Mouse (Mus musculus) embryonic facial prominence, embryonic 13.5 days (tissue): ENCODE data around the gene Ccdc74a. TPM values are rescaled to one million over a fixed set of nuclear protein-coding genes. Genes with fewer than 3 reads are reported as not detected.

ENCODE experiments used
- ATAC-seq: fragments of 200-750 bp; cut with Nextera tagmentation; 2 replicates; pipeline ENCODE4 v1.8.0; 2017; ENCODE audit warnings: low read depth; ENCODE audit not compliant: insufficient number of reproducible peaks, insufficient read depth, low FRiP score, low TSS enrichment
- H3K27ac ChIP-seq: fragments of 300-500 bp; sonication (generic); 2 replicates; pipeline ENCODE4 v1.5.1; 2015; ENCODE audit warnings: moderate library complexity, mild to moderate bottlenecking, inconsistent platforms
- H3K27me3 ChIP-seq: fragments of 300-500 bp; sonication (generic); 2 replicates; pipeline ENCODE4 v1.6.1; 2015; ENCODE audit warnings: mild to moderate bottlenecking, inconsistent platforms
- H3K36me3 ChIP-seq: fragments of 300-500 bp; sonication (generic); 2 replicates; pipeline ENCODE4 v1.6.1; 2015; ENCODE audit warnings: mild to moderate bottlenecking, inconsistent platforms
- H3K4me1 ChIP-seq: fragments of 300-500 bp; sonication (generic); 2 replicates; pipeline ENCODE4 v1.6.1; 2015; ENCODE audit warnings: inconsistent platforms
- H3K4me2 ChIP-seq: fragments of 300-500 bp; sonication (generic); 2 replicates; pipeline ENCODE4 v1.6.1; 2015; ENCODE audit warnings: moderate library complexity, mild to moderate bottlenecking, inconsistent platforms
- H3K4me3 ChIP-seq: fragments of 300-500 bp; sonication (generic); 2 replicates; pipeline ENCODE4 v1.5.1; 2015; ENCODE audit warnings: mild to moderate bottlenecking, inconsistent platforms
- H3K9ac ChIP-seq: fragments of 300-500 bp; sonication (generic); 2 replicates; pipeline ENCODE4 v1.6.1; 2015; ENCODE audit warnings: mild to moderate bottlenecking, inconsistent platforms
- H3K9me3 ChIP-seq: fragments of 300-500 bp; sonication (generic); 2 replicates; pipeline ENCODE4 v1.6.1; 2016; ENCODE audit warnings: inconsistent platforms
- whole genome bisulfite sequencing: fragments of 180-500 bp; shearing (Covaris S2); methylation state at CpG from one replicate; pipeline ENCODE4 v1.1.7; 2015; ENCODE audit warnings: mixed read lengths; 5-methylcytosine and 5-hydroxymethylcytosine counted together
- polyA plus RNA-seq: library from polyadenylated mRNA; unstranded; fragments of >200 nt; fragmentation: Nextera tagmentation; extraction: Ambion mirVana; gene quantifications from 2 replicates; pipeline ENCODE4 v1.2.1, GENCODE M21; 2015

Ccdc74a gene
- polyA plus RNA-seq, 1 experiment from 2014 or later: 10.4 TPM

- Histone ChIP-seq H3K27ac (no peak overlapping the region), H3K36me3 (peaks cover 64% of the 10 kb centered on the region), H3K4me1 (no peaks in the 10 kb centered on the region), H3K4me2 (no peak overlapping the region), H3K4me3 (no peak overlapping the region), H3K9ac (no peak overlapping the region), H3K9me3 (no peaks in the 10 kb centered on the region), H3K27me3 (no peaks in the 10 kb centered on the region)
- 92% methylated on average over 3 of the region's 3 CpGs for WGBS
- ATAC-seq: no peak
Measured at GRCm38 (mm10) chr16:17694860-17695259, 48.6 kb downstream of the Ccdc74a start.

Other genes starting within 250 kb of the Ccdc74a start
- gene Snap29, start 240.5 kb upstream of the Ccdc74a start, polyA plus RNA-seq: 13.2 and 15.5 TPM in 2 replicates
- gene Pi4ka, start 240.2 kb upstream of the Ccdc74a start, polyA plus RNA-seq: 35.5 and 37.9 TPM in 2 replicates
- 83.3 and 84.3 TPM in 2 replicates for gene Crkl, start 194.5 kb upstream of the Ccdc74a start, polyA plus RNA-seq
- gene Aifm3, start 156.9 kb upstream of the Ccdc74a start, polyA plus RNA-seq: 1.1 and 2.0 TPM in 2 replicates
- 98.5 and 119 TPM in 2 replicates for gene Lztr1, start 137.8 kb upstream of the Ccdc74a start, polyA plus RNA-seq
- 72.5 and 75.2 TPM in 2 replicates for gene Thap7, start 115.3 kb upstream of the Ccdc74a start, polyA plus RNA-seq
- gene Lrrc74b, start 85.2 kb upstream of the Ccdc74a start, polyA plus RNA-seq: not detected in 2 replicates
- 0.08 and 0.32 TPM in 2 replicates for gene P2rx6, start 84.6 kb upstream of the Ccdc74a start, polyA plus RNA-seq
- gene Slc7a4, start 63.3 kb upstream of the Ccdc74a start, polyA plus RNA-seq: 5.5 and 6.0 TPM in 2 replicates
- gene Smpd4, start 27.1 kb upstream of the Ccdc74a start, polyA plus RNA-seq: 39.0 and 39.8 TPM in 2 replicates
- 53.3 and 56.4 TPM in 2 replicates for gene Med15, start 86.4 kb downstream of the Ccdc74a start, polyA plus RNA-seq
- 88.8 and 97.7 TPM in 2 replicates for gene Klhl22, start 113.1 kb downstream of the Ccdc74a start, polyA plus RNA-seq
- gene Scarf2, start 150.8 kb downstream of the Ccdc74a start, polyA plus RNA-seq: 30.9 and 39.0 TPM in 2 replicates
- 0.36 and 0.45 TPM in 2 replicates for gene B830017H08Rik, start 186.7 kb downstream of the Ccdc74a start, polyA plus RNA-seq
- 2.2 and 3.0 TPM in 2 replicates for gene Car15, start 191.9 kb downstream of the Ccdc74a start, polyA plus RNA-seq
- 0.14 and 0.39 TPM in 2 replicates for gene Gm20518, start 245.2 kb downstream of the Ccdc74a start, polyA plus RNA-seq
- 0.14 TPM in 1 of 2 replicates, not detected in the other for gene Tssk1, start 247.8 kb downstream of the Ccdc74a start, polyA plus RNA-seq